In the genomic region with DNA sequence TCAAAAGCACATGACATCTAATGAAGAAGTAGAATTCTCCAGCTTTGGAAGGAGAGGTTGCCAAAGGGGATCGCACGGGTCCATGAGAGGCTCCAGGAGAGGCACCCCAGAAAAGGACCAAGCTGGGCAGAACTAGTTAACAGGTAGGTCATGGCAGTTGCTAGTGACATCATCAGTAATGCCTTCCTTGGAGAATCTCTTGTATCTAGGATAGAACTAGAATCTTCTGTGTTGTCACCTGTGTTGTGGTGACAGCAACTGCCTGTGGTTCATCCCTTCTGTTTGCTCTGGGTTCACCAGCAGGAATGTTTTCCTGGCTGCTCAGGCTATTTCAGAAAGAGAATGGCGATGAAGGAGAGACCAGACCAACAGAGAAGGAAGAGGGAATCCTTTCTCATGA, we compare ENCODE assay signal across 17 mouse cellular contexts. TPM values are rescaled to one million over a fixed set of nuclear protein-coding genes. Genes with fewer than 3 reads are reported as not detected.
"Had no signal": no experiment of that assay in that cellular context is flagged by ENCODE, and none has a peak within 500 bp of the region (broad histone marks: within the 10 kb centered on the region; RNA-seq: fewer than 3 reads in every experiment).

A gene (plus strand): TSS at position 301 of the 400 bp plus-strand sequence.

RNA-seq across cellular contexts. Expression of the gene that starts here (rescaled TPM):
- polyA plus RNA-seq: cortical plate, adult 2 months; embryonic facial prominence, embryonic 10.5 days; embryonic facial prominence, embryonic 12.5 days; embryonic facial prominence, embryonic 13.5 days; embryonic facial prominence, embryonic 14.5 days; embryonic facial prominence, embryonic 15.5 days; erythroblast, embryonic 14.5 days; forebrain, embryonic 10.5 days; forebrain, embryonic 11.5 days; forebrain, embryonic 12.5 days; forebrain, embryonic 13.5 days; forebrain, embryonic 14.5 days; forebrain, embryonic 15.5 days; forebrain, embryonic 16.5 days; forebrain, postnatal 0 days; frontal cortex, adult 2 months; heart, adult 2 months had no signal
